Mouse (Mus musculus) liver, postnatal 0 days (tissue): ENCODE measurements around the gene Fat3.

Experiments
- CTCF ChIP-seq: sonication (generic); IDR thresholded peaks from 2 replicates; pipeline ENCODE4 v1.5.1; 2016; ENCODE audit warnings: antibody characterized with exemption, low read depth
- EP300 ChIP-seq: IDR thresholded peaks from 2 replicates; pipeline ENCODE4 v1.6.1; 2016; ENCODE audit warnings: antibody characterized with exemption, low read depth, mild to moderate bottlenecking

DNA sequence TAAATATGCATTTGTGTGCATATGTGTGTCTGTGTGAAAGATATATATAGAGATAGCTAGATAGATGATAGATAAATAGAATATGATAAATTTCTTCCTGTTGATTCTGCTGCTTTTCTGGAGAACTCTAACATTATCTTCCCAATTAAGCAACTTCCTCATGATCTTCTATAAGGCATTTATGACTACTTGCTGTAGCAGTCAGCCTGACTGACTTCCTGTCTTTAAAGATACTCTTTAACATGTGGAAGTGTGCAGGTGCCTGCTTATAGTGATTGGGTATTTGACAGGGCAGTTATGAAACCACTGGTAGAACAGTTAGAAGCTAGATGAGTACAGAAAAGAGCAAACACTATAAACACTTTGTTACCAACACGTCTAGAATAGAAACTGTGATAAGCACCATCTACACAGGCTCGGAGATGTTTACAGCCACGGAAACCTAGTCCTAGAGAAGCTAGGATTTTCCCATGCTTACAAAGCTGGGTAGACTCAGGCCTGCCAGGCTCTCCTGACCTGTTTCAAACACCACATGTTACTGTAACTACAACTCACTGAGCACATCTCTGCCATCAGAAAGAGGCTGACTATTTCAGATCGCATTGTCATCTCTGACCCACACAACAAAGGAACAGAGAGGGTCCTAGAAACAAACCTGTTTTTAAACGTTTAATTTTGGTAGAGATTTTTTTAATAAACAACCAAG, 573.6 kb downstream of the Fat3 start:
- TF ChIP-seq EP300: no peak
- no peak for TF ChIP-seq CTCF
